Mouse (Mus musculus) heart, postnatal 0 days (tissue): ENCODE data around the gene Cdk19.

Experiments used
- CTCF ChIP-seq: IDR thresholded peaks from 2 replicates; pipeline ENCODE4 v1.5.1; 2016; ENCODE audit warnings: antibody characterized with exemption, control low read depth, low read depth
- EP300 ChIP-seq: IDR thresholded peaks from 2 replicates; pipeline ENCODE4 v1.6.1; 2016; ENCODE audit warnings: antibody characterized with exemption, low read depth

DNA sequence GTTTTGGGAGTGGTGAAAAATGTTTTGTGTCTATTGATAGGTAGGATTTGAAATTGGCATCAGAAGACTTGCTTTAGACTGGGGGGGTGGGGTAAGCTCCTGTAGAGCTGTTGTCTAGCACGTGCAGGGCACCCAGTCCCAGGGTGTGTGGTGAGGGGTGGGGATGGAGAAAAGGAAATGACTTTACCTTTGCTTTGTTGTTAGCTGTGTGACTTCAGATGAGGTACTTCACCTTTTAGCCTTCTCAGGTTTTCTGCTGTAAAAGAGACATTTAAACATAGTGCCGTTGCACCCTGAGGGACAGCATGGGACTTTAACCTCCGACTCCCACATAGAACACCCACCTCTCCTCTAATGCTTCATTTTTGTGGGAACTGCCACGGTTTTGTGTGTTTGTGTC is 80.5 kb downstream of the Cdk19 start:
- TF ChIP-seq CTCF, result no peak
- no peak for TF ChIP-seq EP300
